In genomic region chr10:61610650-61611235, GRCm38 (mm10) we compare ENCODE assay signal across 9 mouse cellular contexts. TPM values are rescaled to one million over a fixed set of nuclear protein-coding genes. Genes with fewer than 3 reads are reported as not detected.
DNase-seq lines count a peak whose midpoint lies in the region; ATAC-seq and TF ChIP-seq lines count a peak whose summit lies in the region.
"Had no signal": no experiment of that assay in that cellular context is flagged by ENCODE, and none has a peak within 500 bp of the region (broad histone marks: within the 10 kb centered on the region; RNA-seq: fewer than 3 reads in every experiment).

No protein-coding gene starts in this region.

- H3K4me2 ChIP-seq in liver, embryonic 11.5 days: no peak overlapping the region
- H3K4me2 ChIP-seq in embryonic facial prominence, embryonic 11.5 days (ENCODE audit: low read depth, low read length): no peak overlapping the region

- H3K36me3 ChIP-seq in liver, embryonic 11.5 days (ENCODE audit: control insufficient read depth, insufficient read depth, low read length): no peaks in the 10 kb centered on the region
- H3K36me3 ChIP-seq in embryonic facial prominence, embryonic 11.5 days (replicated peaks; ENCODE audit: control insufficient read depth, insufficient read depth, low read depth, low read length): no peaks in the 10 kb centered on the region
- H3K36me3 ChIP-seq: hindbrain, embryonic 10.5 days had no signal

- 0 out of 2 replicates have a peak, but pooled peaks cover 3% of the 10 kb centered on the region for H3K27me3 ChIP-seq in liver, embryonic 11.5 days (replicated peaks; ENCODE audit: control insufficient read depth, insufficient read depth, low read length)
- no peaks in the 10 kb centered on the region for H3K27me3 ChIP-seq in Patski
- H3K27me3 ChIP-seq in embryonic facial prominence, embryonic 11.5 days (ENCODE audit: control insufficient read depth, insufficient read depth, low read length): no peaks in the 10 kb centered on the region

- no peak overlapping the region for H3K27ac ChIP-seq in liver, embryonic 11.5 days (ENCODE audit: low read depth, low read length)
- H3K27ac ChIP-seq in embryonic facial prominence, embryonic 11.5 days (replicated peaks; ENCODE audit: low read depth, low read length): no peak overlapping the region
- H3K27ac ChIP-seq: hindbrain, embryonic 10.5 days had no signal

- WGBS in liver, embryonic 11.5 days: 71% methylated on average over 8 of the region's 8 CpGs
- WGBS in embryonic facial prominence, embryonic 11.5 days: 56% methylated on average over 8 of the region's 8 CpGs

- ATAC-seq in liver, embryonic 11.5 days (replicated peaks; ENCODE audit: low FRiP score): no peak
- peak; percentile 44 for ATAC-seq in Patski
- ATAC-seq in embryonic facial prominence, embryonic 11.5 days (replicated peaks; ENCODE audit: insufficient number of reproducible peaks, low FRiP score, low TSS enrichment, low read depth): 0 out of 2 replicates have a peak, but pooled peaks have one; percentile 62

- H3K4me1 ChIP-seq in liver, embryonic 11.5 days (replicated peaks; ENCODE audit: control insufficient read depth, insufficient read depth, low read length): no peaks in the 10 kb centered on the region
- no peaks in the 10 kb centered on the region for H3K4me1 ChIP-seq in embryonic facial prominence, embryonic 11.5 days (ENCODE audit: control insufficient read depth, insufficient read depth, low read length)

- POLR2A ChIA-PET in Patski (lab: Charles Lee): no interaction called here

- in situ Hi-C loops in Patski (cut with MboI; ENCODE audit: low pct_unique_long_range_greater_than_20kb): no loop called here

- DNase-seq in liver (peak; percentile 31), Patski (ENCODE audit: low read depth, low spot score) (no peak)
- no peak for DNase-seq in liver, embryonic 11.5 days (ENCODE audit: low spot score)
- DNase-seq in embryonic facial prominence, embryonic 11.5 days (ENCODE audit: low spot score): peak; percentile 79
- peak; percentile 74 for DNase-seq in lung, postnatal 14 days
- no peak for DNase-seq in right cerebral cortex, adult 2 months (ENCODE audit: low spot score in 2 of 2)
- DNase-seq in cerebellum, postnatal 4 days (ENCODE audit: low spot score in 2 of 2): no peak
- no peak for DNase-seq in right cerebral cortex, postnatal 25 days

- H3K9ac ChIP-seq in liver, embryonic 11.5 days (ENCODE audit: low read depth, low read length): no peak overlapping the region
- H3K9ac ChIP-seq in embryonic facial prominence, embryonic 11.5 days (replicated peaks; ENCODE audit: low read length): no peak overlapping the region

- CTCF ChIA-PET in Patski (lab: Charles Lee): interaction anchor here (0.9 to 1.3 kb wide), 4 partner anchors 41 to 50 kb away, joined by 3 to 6 read pairs (median 4); no protein-coding TSS in a partner anchor

- TF ChIP-seq CTCF in Patski (IDR thresholded peaks at IDR 0.05): peak; percentile 58

- H3K9me3 ChIP-seq in liver, embryonic 11.5 days (ENCODE audit: control insufficient read depth, low read length): no peaks in the 10 kb centered on the region
- no peaks in the 10 kb centered on the region for H3K9me3 ChIP-seq in embryonic facial prominence, embryonic 11.5 days (replicated peaks; ENCODE audit: control insufficient read depth, low read length)
- H3K9me3 ChIP-seq: hindbrain, embryonic 10.5 days had no signal

- H3K4me3 ChIP-seq in liver, embryonic 11.5 days (ENCODE audit: low read depth, low read length): no peak overlapping the region
- no peak overlapping the region for H3K4me3 ChIP-seq in embryonic facial prominence, embryonic 11.5 days (ENCODE audit: low read depth, low read length)
- H3K4me3 ChIP-seq: hindbrain, embryonic 10.5 days had no signal

RNA-seq across cellular contexts. Expression of gene Npffr1, which starts 15.5 kb away (rescaled TPM):
- 0.10 TPM in 1 of 2 replicates, not detected in the other for polyA plus RNA-seq in liver, embryonic 11.5 days (2014; fragmentation: Nextera tagmentation; extraction: Ambion mirVana)
- 0.26 TPM for polyA plus RNA-seq in Patski (2021)
- polyA plus RNA-seq in embryonic facial prominence, embryonic 11.5 days (2014; fragmentation: Nextera tagmentation; extraction: Ambion mirVana): 0.06 and 0.11 TPM in 2 replicates

RNA-seq across cellular contexts. Expression of gene Ppa1, which starts 37.6 kb away (rescaled TPM):
- polyA plus RNA-seq in liver, embryonic 11.5 days (2014; fragmentation: Nextera tagmentation; extraction: Ambion mirVana): 218 and 237 TPM in 2 replicates
- 112 TPM for polyA plus RNA-seq in Patski (2021)
- polyA plus RNA-seq in embryonic facial prominence, embryonic 11.5 days (2014; fragmentation: Nextera tagmentation; extraction: Ambion mirVana): 312 and 320 TPM in 2 replicates

Comparison
In these comparisons a context has a peak if more than half of its experiments do, and no peak if none do; other contexts are left out.
1. DNase-seq: peak in liver (single experiment), embryonic facial prominence, embryonic 11.5 days (single experiment) and lung, postnatal 14 days (single experiment); none in liver, embryonic 11.5 days (single experiment), Patski (single experiment), right cerebral cortex, adult 2 months (0 of 2), cerebellum, postnatal 4 days (0 of 2) and right cerebral cortex, postnatal 25 days (single experiment).